ENCODE assay signal across 19 mouse cellular contexts in genomic region chr6:124273231-124273880, GRCm38 (mm10). TPM values are rescaled to one million over a fixed set of nuclear protein-coding genes. Genes with fewer than 3 reads are reported as not detected.
DNase-seq lines count a peak whose midpoint lies in the region; ATAC-seq lines count a peak whose summit lies in the region.
"Had no signal": no experiment of that assay in that cellular context is flagged by ENCODE, and none has a peak within 500 bp of the region (broad histone marks: within the 10 kb centered on the region; RNA-seq: fewer than 3 reads in every experiment).

No protein-coding gene starts in this region.

- H3K27me3 ChIP-seq in liver, embryonic 13.5 days: no peaks in the 10 kb centered on the region
- H3K27me3 ChIP-seq in hindbrain, embryonic 12.5 days: no peaks in the 10 kb centered on the region
- H3K27me3 ChIP-seq: kidney, embryonic 15.5 days; limb, embryonic 12.5 days; midbrain, embryonic 12.5 days; neural tube, embryonic 12.5 days had no signal

- peak; percentile 71 for ATAC-seq in liver, embryonic 13.5 days (ENCODE audit: low read depth)
- peak; percentile 98 for ATAC-seq in megakaryocyte progenitor cell, adult 5-6 weeks (replicated peaks; ENCODE audit: poor library complexity)
- no peak for ATAC-seq in hindbrain, embryonic 12.5 days (ENCODE audit: low FRiP score)
- ATAC-seq in inflammation-experienced regulatory T-cells, adult 6 months: no peak
- ATAC-seq: hindbrain, postnatal 0 days; Patski had no signal

- no peaks in the 10 kb centered on the region for H3K9me3 ChIP-seq in liver, embryonic 13.5 days (replicated peaks)
- no peaks in the 10 kb centered on the region for H3K9me3 ChIP-seq in hindbrain, embryonic 12.5 days (replicated peaks)
- H3K9me3 ChIP-seq: kidney, embryonic 15.5 days; limb, embryonic 12.5 days; midbrain, embryonic 12.5 days; neural tube, embryonic 12.5 days had no signal

- H3K27ac ChIP-seq in liver, embryonic 13.5 days: no peak overlapping the region
- H3K27ac ChIP-seq in hindbrain, embryonic 12.5 days: no peak overlapping the region
- H3K27ac ChIP-seq: hindbrain, postnatal 0 days; kidney, embryonic 15.5 days; limb, embryonic 12.5 days; midbrain, embryonic 12.5 days; neural tube, embryonic 12.5 days had no signal

- H3K4me1 ChIP-seq in liver, embryonic 13.5 days (replicated peaks): no peaks in the 10 kb centered on the region
- no peaks in the 10 kb centered on the region for H3K4me1 ChIP-seq in hindbrain, embryonic 12.5 days
- H3K4me1 ChIP-seq: kidney, embryonic 15.5 days; limb, embryonic 12.5 days; midbrain, embryonic 12.5 days; neural tube, embryonic 12.5 days had no signal

- H3K4me2 ChIP-seq in liver, embryonic 13.5 days: no peak overlapping the region
- no peak overlapping the region for H3K4me2 ChIP-seq in hindbrain, embryonic 12.5 days (replicated peaks)
- H3K4me2 ChIP-seq: kidney, embryonic 15.5 days; limb, embryonic 12.5 days; midbrain, embryonic 12.5 days; neural tube, embryonic 12.5 days had no signal

- no peak overlapping the region for H3K9ac ChIP-seq in liver, embryonic 13.5 days
- no peak overlapping the region for H3K9ac ChIP-seq in hindbrain, embryonic 12.5 days
- H3K9ac ChIP-seq: kidney, embryonic 15.5 days; limb, embryonic 12.5 days; midbrain, embryonic 12.5 days; neural tube, embryonic 12.5 days had no signal

- H3K36me3 ChIP-seq in liver, embryonic 13.5 days: no peaks in the 10 kb centered on the region
- no peaks in the 10 kb centered on the region for H3K36me3 ChIP-seq in hindbrain, embryonic 12.5 days
- H3K36me3 ChIP-seq: kidney, embryonic 15.5 days; limb, embryonic 12.5 days; midbrain, embryonic 12.5 days; neural tube, embryonic 12.5 days had no signal

- WGBS in liver, embryonic 13.5 days (ENCODE audit: insufficient replicate concordance): 25% methylated on average over 5 of the region's 5 CpGs
- 81% methylated on average over 5 of the region's 5 CpGs for WGBS in hindbrain, embryonic 12.5 days

- H3K4me3 ChIP-seq in liver, embryonic 13.5 days (replicated peaks): no peak overlapping the region
- no peak overlapping the region for H3K4me3 ChIP-seq in hindbrain, embryonic 12.5 days
- H3K4me3 ChIP-seq: kidney, embryonic 15.5 days; limb, embryonic 12.5 days; midbrain, embryonic 12.5 days; neural tube, embryonic 12.5 days had no signal

- DNase-seq in layer of hippocampus, adult 9-11 months: peak; percentile 18
- no peak for DNase-seq in layer of hippocampus, postnatal 36 days
- peak; percentile 32 for DNase-seq in c-Kit-positive CD71-negative TER-119-negative erythroid progenitor cells, embryonic 14.5 days (ENCODE audit: low read depth)
- no peak for DNase-seq in liver, embryonic 13.5 days
- DNase-seq: adrenal gland, adult 2 months; embryo, embryonic 11 days; thymus, adult 2 months had no signal

RNA-seq across cellular contexts. Expression of gene Cd163, which starts 31.1 kb away (rescaled TPM):
- total RNA-seq in layer of hippocampus, postnatal 36 days (2021): 1 to 10 TPM; 1.1 to 2.8 TPM
- 0.05 TPM in 2 replicates for polyA plus RNA-seq in liver, embryonic 13.5 days (2015; fragmentation: Nextera tagmentation; extraction: Ambion mirVana)
- total RNA-seq in megakaryocyte progenitor cell, adult 5-6 weeks (2015): 0.76 and 0.86 TPM in 2 replicates
- total RNA-seq in megakaryocyte progenitor cell, adult 5-6 weeks (2017): 2.7 TPM in 2 replicates
- polyA plus RNA-seq in hindbrain, embryonic 12.5 days (2016; fragmentation: Nextera tagmentation; extraction: Ambion mirVana): 0.04 and 0.07 TPM in 2 replicates
- not detected for polyA plus RNA-seq in inflammation-experienced regulatory T-cells, adult 6 months (2017; shearing (Covaris generic))
- total RNA-seq: CH12.LX had no signal
- polyA plus RNA-seq: limb, embryonic 12.5 days; neural tube, embryonic 12.5 days; Patski had no signal

RNA-seq across cellular contexts. Expression of gene Vmn2r27, which starts 41.7 kb away (rescaled TPM):
- not detected for total RNA-seq in layer of hippocampus, postnatal 36 days (2021)
- not detected in 2 replicates for polyA plus RNA-seq in liver, embryonic 13.5 days (2015; fragmentation: Nextera tagmentation; extraction: Ambion mirVana)
- total RNA-seq in megakaryocyte progenitor cell, adult 5-6 weeks (2015): not detected in 2 replicates
- not detected in 2 replicates for total RNA-seq in megakaryocyte progenitor cell, adult 5-6 weeks (2017)
- not detected in 2 replicates for polyA plus RNA-seq in hindbrain, embryonic 12.5 days (2016; fragmentation: Nextera tagmentation; extraction: Ambion mirVana)
- not detected for polyA plus RNA-seq in inflammation-experienced regulatory T-cells, adult 6 months (2017; shearing (Covaris generic))
- total RNA-seq: adrenal gland, adult 2 months; CH12.LX; hindbrain, postnatal 0 days; layer of hippocampus, postnatal 10 days had no signal
- polyA plus RNA-seq: adrenal gland, adult 2 months; heart, embryonic 14.5 days; hindbrain, postnatal 0 days; kidney, embryonic 15.5 days; limb, embryonic 12.5 days; midbrain, embryonic 12.5 days; neural tube, embryonic 12.5 days; Patski; thymus, adult 2 months had no signal

Comparison
In these comparisons a context has a peak if more than half of its experiments do, and no peak if none do; other contexts are left out.
1. DNase-seq: peak in layer of hippocampus, adult 9-11 months (single experiment) and c-Kit-positive CD71-negative TER-119-negative erythroid progenitor cells, embryonic 14.5 days (single experiment); none in layer of hippocampus, postnatal 36 days (0 of 2) and liver, embryonic 13.5 days (single experiment).
2. ATAC-seq: peak in liver, embryonic 13.5 days (single experiment) and megakaryocyte progenitor cell, adult 5-6 weeks (single experiment); none in hindbrain, embryonic 12.5 days (single experiment) and inflammation-experienced regulatory T-cells, adult 6 months (single experiment).